Mouse (Mus musculus): ENCODE measurements around the gene Zfp541. TPM values are rescaled to one million over a fixed set of nuclear protein-coding genes. Genes with fewer than 3 reads are reported as not detected.

Gene Zfp541
- polyA plus RNA-seq, 1 experiment from 2014 or later = 0.05 TPM

DNA sequence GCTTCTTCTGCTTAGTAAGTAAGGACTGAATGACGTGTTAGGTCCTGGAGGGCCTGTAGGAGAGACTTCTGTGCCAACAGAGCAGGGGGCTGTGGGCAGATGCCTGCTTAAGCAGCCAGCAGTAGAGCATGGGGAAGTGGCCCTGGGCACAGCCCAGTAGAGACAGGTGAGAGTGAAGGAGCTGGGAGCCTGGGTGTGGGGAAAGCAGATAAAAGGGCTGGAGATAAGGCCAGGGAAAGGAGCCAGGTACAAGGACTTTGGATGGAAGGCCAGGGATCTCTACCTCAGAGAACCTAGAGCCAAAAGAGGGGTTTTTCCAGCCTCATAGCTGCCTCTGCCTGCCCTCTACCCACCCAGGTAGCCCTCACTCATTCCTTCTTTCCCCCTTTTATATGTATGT lies 28.6 kb upstream of the Zfp541 start:
- H3K9me3 ChIP-seq (ENCODE audit: control insufficient read depth, low read length) = no peaks in the 10 kb centered on the region
- no peaks in the 10 kb centered on the region for H3K4me1 ChIP-seq (replicated peaks; ENCODE audit: control insufficient read depth, insufficient read depth)
- no peak overlapping the region for H3K4me3 ChIP-seq (ENCODE audit: low read depth, low read length)
- H3K27me3 ChIP-seq (ENCODE audit: control insufficient read depth, insufficient read depth, low read length) = no peaks in the 10 kb centered on the region
- TF ChIP-seq CTCF (IDR thresholded peaks at IDR 0.05; ENCODE audit: low read depth) (no peak), EP300 (optimal IDR thresholded peaks at IDR 0.05) (no peak)
- peak overlapping the region; percentile 69 for H3K27ac ChIP-seq (replicated peaks)
- H3K36me3 ChIP-seq (ENCODE audit: control insufficient read depth, insufficient read depth, low read length) = no peaks in the 10 kb centered on the region
- 65% methylated on average over 1 of the region's 1 CpGs for WGBS
- ATAC-seq (ENCODE audit: low FRiP score, low TSS enrichment) (peak; percentile 84), DNase-seq (ENCODE audit: low spot score) (peak; percentile 71)
- H3K9ac ChIP-seq (ENCODE audit: low read length) = no peak overlapping the region
- H3K4me2 ChIP-seq (replicated peaks; ENCODE audit: low read depth) = 0 out of 2 replicates have a peak overlapping the region, but pooled peaks have one; percentile 0

DNA sequence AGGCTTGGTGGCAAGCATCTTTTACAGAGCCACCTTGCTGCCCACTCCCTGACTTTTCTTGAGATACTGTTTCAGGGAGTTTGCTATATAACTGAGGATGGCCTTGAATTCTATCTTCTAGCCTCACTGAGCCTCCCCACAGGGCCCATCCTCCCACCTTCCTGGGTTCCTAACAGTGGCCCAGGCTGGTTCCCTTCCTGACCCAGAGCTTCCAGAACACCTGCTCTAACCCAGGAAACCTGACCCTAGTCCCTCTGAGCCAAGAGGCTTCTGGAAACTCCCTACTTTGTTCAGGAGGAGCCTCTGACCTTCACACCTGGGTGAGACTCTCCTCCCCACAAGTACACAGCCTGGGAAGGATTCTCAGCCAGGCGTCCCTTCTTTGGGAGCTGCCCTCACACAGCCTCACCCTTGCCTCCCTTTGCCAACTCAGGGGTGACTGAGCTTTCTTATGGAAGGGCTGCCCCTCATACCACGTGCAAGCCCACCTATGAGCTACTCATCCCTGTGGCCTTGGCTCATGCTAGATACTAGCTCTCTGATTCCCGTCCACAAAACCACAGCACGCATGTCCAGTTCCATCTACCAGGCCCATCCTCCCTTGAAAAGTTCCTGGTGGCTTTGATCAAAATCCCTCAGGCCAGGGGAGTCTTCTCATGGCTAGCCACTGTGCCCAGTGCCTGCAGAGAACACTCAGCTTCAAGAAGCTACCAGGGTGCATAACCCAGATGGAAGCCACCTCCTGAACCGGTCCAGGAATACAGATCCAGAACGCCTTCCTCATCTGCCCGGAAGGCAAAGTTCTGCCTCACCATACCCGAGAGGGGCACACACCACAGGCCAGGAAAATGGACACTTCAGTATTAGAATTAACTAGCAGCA lies 27.8 kb upstream of the Zfp541 start:
- TF ChIP-seq CTCF (IDR thresholded peaks at IDR 0.05; ENCODE audit: low read depth) (no peak), EP300 (optimal IDR thresholded peaks at IDR 0.05) (no peak)
- no peaks in the 10 kb centered on the region for H3K36me3 ChIP-seq (ENCODE audit: control insufficient read depth, insufficient read depth, low read length)
- no peaks in the 10 kb centered on the region for H3K27me3 ChIP-seq (ENCODE audit: control insufficient read depth, insufficient read depth, low read length)
- H3K4me2 ChIP-seq (replicated peaks; ENCODE audit: low read depth) = 0 out of 2 replicates have a peak overlapping the region, but pooled peaks have one; percentile 0
- peak overlapping the region; percentile 69 for H3K27ac ChIP-seq (replicated peaks)
- H3K4me1 ChIP-seq (replicated peaks; ENCODE audit: control insufficient read depth, insufficient read depth) = no peaks in the 10 kb centered on the region
- H3K4me3 ChIP-seq (ENCODE audit: low read depth, low read length) = no peak overlapping the region
- H3K9ac ChIP-seq (ENCODE audit: low read length) = no peak overlapping the region
- 84% methylated on average over 8 of the region's 8 CpGs for WGBS
- peak; percentile 81 for ATAC-seq (ENCODE audit: low FRiP score, low TSS enrichment)
- no peaks in the 10 kb centered on the region for H3K9me3 ChIP-seq (ENCODE audit: control insufficient read depth, low read length)
- DNase-seq (ENCODE audit: low spot score) = peak; percentile 51

DNA sequence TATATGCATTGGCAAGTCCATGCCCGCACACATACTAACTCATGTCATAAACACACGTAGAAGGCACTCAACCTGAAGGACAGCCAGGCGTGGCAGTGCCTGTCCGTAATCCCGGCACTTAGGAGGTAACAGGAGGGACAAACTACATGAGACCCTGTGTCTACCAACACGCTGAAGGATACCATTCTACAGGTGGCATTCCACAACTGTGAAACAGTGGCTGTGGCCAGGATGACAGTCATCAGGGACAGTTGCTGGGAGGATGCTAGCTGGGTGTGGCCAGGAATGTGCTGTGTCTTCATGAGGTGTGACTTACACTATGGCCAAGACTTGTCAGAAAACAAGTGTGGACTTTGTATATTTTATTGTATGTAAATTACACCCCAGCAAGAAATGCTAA lies 24.6 kb upstream of the Zfp541 start:
- Histone ChIP-seq H3K4me2 (replicated peaks; ENCODE audit: low read depth) (no peak overlapping the region), H3K27ac (replicated peaks) (no peak overlapping the region), H3K9me3 (ENCODE audit: control insufficient read depth, low read length) (no peaks in the 10 kb centered on the region), H3K36me3 (ENCODE audit: control insufficient read depth, insufficient read depth, low read length) (no peaks in the 10 kb centered on the region), H3K27me3 (ENCODE audit: control insufficient read depth, insufficient read depth, low read length) (no peaks in the 10 kb centered on the region), H3K4me1 (replicated peaks; ENCODE audit: control insufficient read depth, insufficient read depth) (no peaks in the 10 kb centered on the region), H3K9ac (ENCODE audit: low read length) (no peak overlapping the region), H3K4me3 (ENCODE audit: low read depth, low read length) (no peak overlapping the region)
- ATAC-seq (ENCODE audit: low FRiP score, low TSS enrichment) = no peak
- WGBS = 76% methylated on average over 6 of the region's 6 CpGs
- DNase-seq (ENCODE audit: low spot score) = no peak
- no peak for TF ChIP-seq CTCF (IDR thresholded peaks at IDR 0.05; ENCODE audit: low read depth)
- no peak for TF ChIP-seq EP300 (optimal IDR thresholded peaks at IDR 0.05)

DNA sequence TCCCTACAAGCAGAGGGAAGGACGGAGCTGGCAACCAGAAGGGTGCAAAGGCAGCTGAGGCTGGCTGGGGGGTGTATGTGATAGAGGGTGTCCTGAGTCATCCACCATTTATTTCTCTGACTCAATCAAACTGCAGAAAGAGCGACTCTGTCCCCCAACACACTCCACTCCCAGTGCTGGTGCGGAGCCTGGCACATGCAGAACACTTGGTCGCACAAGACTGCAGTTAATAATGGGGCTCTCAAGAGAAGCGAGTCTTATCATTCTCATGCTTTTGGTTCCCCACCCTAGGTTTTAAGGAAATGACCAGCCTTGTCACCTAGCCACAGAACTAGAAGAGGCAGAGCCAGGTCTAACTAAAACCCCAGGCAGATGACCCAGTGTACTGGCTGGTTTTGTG lies 22.3 kb upstream of the Zfp541 start:
- Histone ChIP-seq H3K4me2 (replicated peaks; ENCODE audit: low read depth) (no peak overlapping the region), H3K4me1 (replicated peaks; ENCODE audit: control insufficient read depth, insufficient read depth) (no peaks in the 10 kb centered on the region), H3K27ac (replicated peaks) (no peak overlapping the region), H3K27me3 (ENCODE audit: control insufficient read depth, insufficient read depth, low read length) (no peaks in the 10 kb centered on the region), H3K36me3 (ENCODE audit: control insufficient read depth, insufficient read depth, low read length) (no peaks in the 10 kb centered on the region), H3K9ac (ENCODE audit: low read length) (no peak overlapping the region), H3K4me3 (ENCODE audit: low read depth, low read length) (no peak overlapping the region), H3K9me3 (ENCODE audit: control insufficient read depth, low read length) (no peaks in the 10 kb centered on the region)
- ATAC-seq (ENCODE audit: low FRiP score, low TSS enrichment) = no peak
- TF ChIP-seq EP300 (optimal IDR thresholded peaks at IDR 0.05) (no peak), CTCF (IDR thresholded peaks at IDR 0.05; ENCODE audit: low read depth) (no peak)
- DNase-seq (ENCODE audit: low spot score) = no peak
- 81% methylated on average over 5 of the region's 5 CpGs for WGBS

DNA sequence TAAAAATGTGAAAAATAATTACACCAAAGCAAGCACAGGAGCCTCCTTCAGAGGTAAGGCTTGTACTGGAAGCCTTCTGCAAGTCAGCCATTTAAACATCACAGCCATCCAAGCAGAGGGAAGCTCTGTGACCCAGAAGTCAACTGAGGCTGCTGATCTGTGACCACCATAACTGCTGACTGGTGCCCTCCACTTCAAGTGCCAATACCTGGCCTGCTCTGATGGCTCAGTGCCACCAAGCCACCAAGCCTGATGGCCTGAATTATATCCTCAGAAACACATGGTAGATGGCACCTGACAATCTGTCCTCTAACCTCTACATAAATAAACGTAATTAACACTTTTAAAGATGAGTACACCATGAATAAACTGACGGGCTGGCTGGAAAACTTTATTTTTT lies 20.4 kb upstream of the Zfp541 start:
- Histone ChIP-seq H3K4me3 (ENCODE audit: low read depth, low read length) (no peak overlapping the region), H3K9ac (ENCODE audit: low read length) (no peak overlapping the region), H3K9me3 (ENCODE audit: control insufficient read depth, low read length) (no peaks in the 10 kb centered on the region), H3K4me2 (replicated peaks; ENCODE audit: low read depth) (no peak overlapping the region), H3K27ac (replicated peaks) (no peak overlapping the region), H3K36me3 (ENCODE audit: control insufficient read depth, insufficient read depth, low read length) (no peaks in the 10 kb centered on the region), H3K27me3 (ENCODE audit: control insufficient read depth, insufficient read depth, low read length) (no peaks in the 10 kb centered on the region), H3K4me1 (replicated peaks; ENCODE audit: control insufficient read depth, insufficient read depth) (0 out of 2 replicates have a peak, but pooled peaks cover 6% of the 10 kb centered on the region)
- WGBS = 85% methylated on average over 2 of the region's 2 CpGs
- DNase-seq (ENCODE audit: low spot score) = no peak
- no peak for ATAC-seq (ENCODE audit: low FRiP score, low TSS enrichment)
- no peak for TF ChIP-seq CTCF (IDR thresholded peaks at IDR 0.05; ENCODE audit: low read depth)
- no peak for TF ChIP-seq EP300 (optimal IDR thresholded peaks at IDR 0.05)

All from stomach, postnatal 0 days (tissue).